Mouse (Mus musculus) liver, embryonic 13.5 days (tissue): ENCODE measurements around the gene Scnn1a. TPM values are rescaled to one million over a fixed set of nuclear protein-coding genes. Genes with fewer than 3 reads are reported as not detected.

ENCODE experiments used
- ATAC-seq: fragments of 200-750 bp; cut with Nextera tagmentation; 2 replicates; pipeline ENCODE4 v1.8.0; 2017; ENCODE audit warnings: low read depth, mild to moderate bottlenecking, moderate number of reproducible peaks, moderate library complexity
- DNase-seq: peaks from one replicate; pipeline ENCODE4 v3.0.0; 2022
- H3K27ac ChIP-seq: fragments of 300-500 bp; sonication (generic); 2 replicates; pipeline ENCODE4 v1.5.1; 2015; ENCODE audit warnings: moderate library complexity, mild to moderate bottlenecking, inconsistent platforms
- H3K27me3 ChIP-seq: fragments of 300-500 bp; sonication (generic); 2 replicates; pipeline ENCODE4 v1.6.1; 2015; ENCODE audit warnings: mild to moderate bottlenecking, inconsistent platforms
- H3K36me3 ChIP-seq: fragments of 300-500 bp; sonication (generic); 2 replicates; pipeline ENCODE4 v1.6.1; 2015; ENCODE audit warnings: mild to moderate bottlenecking, inconsistent platforms
- H3K4me1 ChIP-seq: fragments of 300-500 bp; sonication (generic); replicated peaks from 2 replicates; pipeline ENCODE4 v1.6.1; 2015; ENCODE audit warnings: inconsistent platforms
- H3K4me2 ChIP-seq: fragments of 300-500 bp; sonication (generic); 2 replicates; pipeline ENCODE4 v1.6.1; 2015; ENCODE audit warnings: inconsistent platforms, mild to moderate bottlenecking, moderate library complexity
- H3K4me3 ChIP-seq: fragments of 300-500 bp; sonication (generic); replicated peaks from 2 replicates; pipeline ENCODE4 v1.5.1; 2015; ENCODE audit warnings: mild to moderate bottlenecking, inconsistent platforms
- H3K9ac ChIP-seq: fragments of 300-500 bp; sonication (generic); 2 replicates; pipeline ENCODE4 v1.6.1; 2015; ENCODE audit warnings: mild to moderate bottlenecking, inconsistent platforms
- H3K9me3 ChIP-seq: fragments of 300-500 bp; sonication (generic); replicated peaks from 2 replicates; pipeline ENCODE4 v1.6.1; 2016; ENCODE audit warnings: inconsistent platforms
- WGBS: fragments of 180-500 bp; shearing (Covaris S2); methylation state at CpG from one replicate; pipeline ENCODE4 v1.1.7; 2015; ENCODE audit not compliant: insufficient replicate concordance; 5-methylcytosine and 5-hydroxymethylcytosine counted together
- polyA plus RNA-seq: library from polyadenylated mRNA; unstranded; fragments of >200 nt; fragmentation: Nextera tagmentation; extraction: Ambion mirVana; gene quantifications from 2 replicates; pipeline ENCODE4 v1.2.1, GENCODE M21; 2015

The Scnn1a gene
- polyA plus RNA-seq, 1 experiment from 2014 or later, result 0.31 TPM

DNA sequence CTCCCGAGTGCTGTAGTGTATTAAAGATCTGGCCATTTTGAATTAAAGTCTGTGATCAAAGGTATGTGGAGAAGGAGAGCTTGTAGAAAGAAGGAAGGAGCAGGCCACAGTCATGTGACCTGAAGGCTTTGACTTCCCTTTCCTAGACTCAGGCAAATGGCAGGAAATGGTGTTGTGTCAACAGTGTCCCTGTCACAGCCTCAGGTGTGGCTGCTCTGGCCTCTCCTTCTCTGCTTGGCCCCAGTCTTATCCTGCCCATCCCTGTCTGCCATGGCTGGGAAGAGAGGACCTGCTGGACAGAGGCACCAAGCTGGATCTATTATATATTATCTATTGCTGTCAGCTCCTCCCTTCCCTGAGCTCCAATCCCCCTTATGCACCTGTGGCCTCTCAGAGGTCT, 25.2 kb downstream of the Scnn1a start:
- no peak overlapping the region for H3K4me2 ChIP-seq
- H3K4me3 ChIP-seq, result no peak overlapping the region
- H3K9me3 ChIP-seq, result no peaks in the 10 kb centered on the region
- no peaks in the 10 kb centered on the region for H3K27me3 ChIP-seq
- H3K36me3 ChIP-seq, result no peaks in the 10 kb centered on the region
- H3K4me1 ChIP-seq, result peaks cover 48% of the 10 kb centered on the region
- H3K9ac ChIP-seq, result no peak overlapping the region
- DNase-seq, result no peak
- 32% methylated on average over 1 of the region's 1 CpGs for WGBS
- no peak for ATAC-seq
- H3K27ac ChIP-seq, result no peak overlapping the region; the same call in 1 of the 2 replicates

- Histone ChIP-seq H3K9ac (no peak overlapping the region), H3K27ac (no peak overlapping the region; the same call in 1 of the 2 replicates), H3K4me2 (no peak overlapping the region), H3K4me1 (peaks cover 52% of the 10 kb centered on the region), H3K9me3 (no peaks in the 10 kb centered on the region), H3K36me3 (no peaks in the 10 kb centered on the region), H3K4me3 (no peak overlapping the region), H3K27me3 (no peaks in the 10 kb centered on the region)
- ATAC-seq, result no peak
- 42% methylated on average over 2 of the region's 2 CpGs for WGBS
- DNase-seq, result no peak
Observed at GRCm38 (mm10) chr6:125346029-125346428, 25.6 kb downstream of the Scnn1a start.

- Histone ChIP-seq H3K9me3 (no peaks in the 10 kb centered on the region), H3K36me3 (no peaks in the 10 kb centered on the region), H3K4me3 (peak within 1 kb of the TSS; percentile 65), H3K4me2 (peak within 1 kb of the TSS; percentile 69), H3K27me3 (no peaks in the 10 kb centered on the region), H3K27ac (peak within 1 kb of the TSS; percentile 77), H3K9ac (peak within 1 kb of the TSS; percentile 77), H3K4me1 (peaks cover 62% of the 10 kb centered on the region)
- ATAC-seq (0 out of 2 replicates have a peak, but pooled peaks have one; percentile 6), DNase-seq (no peak)
- WGBS, result 8% methylated on average over 22 of the region's 22 CpGs
Observed at GRCm38 (mm10) chr6:125348721-125349574, 28.5 kb downstream of the Scnn1a start, which contains the start of gene Tnfrsf1a. TSS of gene Tnfrsf1a (plus strand) at chr6:125349362.

DNA sequence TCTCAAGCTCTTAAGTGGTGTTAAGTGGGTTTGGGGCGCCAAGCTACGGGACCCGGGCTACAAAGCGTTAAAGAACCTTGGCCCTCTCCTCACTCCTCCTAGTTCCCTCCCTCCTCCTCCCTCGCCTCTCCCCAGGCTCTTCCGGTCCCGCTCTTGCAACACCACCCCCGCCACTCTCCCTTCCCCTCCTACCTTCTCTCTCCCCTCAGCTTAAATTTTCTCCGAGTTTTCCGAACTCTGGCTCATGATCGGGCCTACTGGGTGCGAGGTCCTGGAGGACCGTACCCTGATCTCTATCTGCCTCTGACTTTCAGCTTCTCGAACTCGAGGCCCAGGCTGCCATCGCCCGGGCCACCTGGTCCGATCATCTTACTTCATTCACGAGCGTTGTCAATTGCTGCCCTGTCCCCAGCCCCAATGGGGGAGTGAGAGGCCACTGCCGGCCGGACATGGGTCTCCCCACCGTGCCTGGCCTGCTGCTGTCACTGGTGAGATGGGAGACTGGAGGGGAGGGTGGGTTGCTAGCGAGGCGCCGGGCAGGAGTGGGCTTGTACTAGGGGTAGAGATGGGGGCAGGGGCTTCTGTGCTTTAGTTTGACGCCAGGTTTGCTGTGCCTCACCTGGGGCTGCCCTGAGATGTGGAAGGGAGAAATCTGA, 29.2 kb downstream of the Scnn1a start:
- under 1% methylated on average over 27 of the region's 27 CpGs for WGBS
- H3K36me3 ChIP-seq, result no peaks in the 10 kb centered on the region

GRCm38 (mm10) chr6:125350231-125350994, 30.0 kb downstream of the Scnn1a start:
- Histone ChIP-seq H3K27ac (peak overlapping the region; percentile 77), H3K9me3 (no peaks in the 10 kb centered on the region), H3K4me1 (peaks cover 72% of the 10 kb centered on the region), H3K4me2 (peak overlapping the region; percentile 69), H3K36me3 (no peaks in the 10 kb centered on the region), H3K4me3 (peak overlapping the region; percentile 65), H3K9ac (peak overlapping the region; percentile 77), H3K27me3 (no peaks in the 10 kb centered on the region)
- WGBS, result 7% methylated on average over 20 of the region's 20 CpGs
- DNase-seq, result no peak
- no peak for ATAC-seq

More for the DNA sequence above, 29.2 kb downstream of the Scnn1a start:
- ATAC-seq (peak; percentile 72), DNase-seq (peak; percentile 23)
- peak overlapping the region; percentile 65 for H3K4me3 ChIP-seq
- no peaks in the 10 kb centered on the region for H3K9me3 ChIP-seq
- H3K4me2 ChIP-seq, result peak overlapping the region; percentile 69
- H3K9ac ChIP-seq, result peak overlapping the region; percentile 77
- peak overlapping the region; percentile 77 for H3K27ac ChIP-seq
- H3K4me1 ChIP-seq, result peaks cover 68% of the 10 kb centered on the region
- no peaks in the 10 kb centered on the region for H3K27me3 ChIP-seq

- H3K9ac ChIP-seq, result peak overlapping the region; percentile 77; the same call in 1 of the 2 replicates
- peak overlapping the region; percentile 69 for H3K4me2 ChIP-seq
- peak overlapping the region; percentile 65 for H3K4me3 ChIP-seq
- no peak for DNase-seq
- H3K4me1 ChIP-seq, result peaks cover 72% of the 10 kb centered on the region
- H3K27ac ChIP-seq, result 0 out of 2 replicates have a peak overlapping the region, but pooled peaks have one; percentile 77
- H3K36me3 ChIP-seq, result no peaks in the 10 kb centered on the region
- WGBS, result 65% methylated on average over 2 of the region's 2 CpGs
- ATAC-seq, result no peak
- no peaks in the 10 kb centered on the region for H3K9me3 ChIP-seq
- H3K27me3 ChIP-seq, result no peaks in the 10 kb centered on the region
Observed at GRCm38 (mm10) chr6:125350995-125351324, 30.5 kb downstream of the Scnn1a start.

- ATAC-seq, result no peak
- Histone ChIP-seq H3K27me3 (no peaks in the 10 kb centered on the region), H3K27ac (no peak overlapping the region; the same call in 1 of the 2 replicates), H3K36me3 (no peaks in the 10 kb centered on the region), H3K9me3 (no peaks in the 10 kb centered on the region), H3K4me1 (peaks cover 75% of the 10 kb centered on the region), H3K4me2 (peak overlapping the region; percentile 69), H3K4me3 (peak overlapping the region; percentile 65; the same call in 1 of the 2 replicates), H3K9ac (no peak overlapping the region)
- no peak for DNase-seq
- 27% methylated on average over 8 of the region's 8 CpGs for WGBS
Observed at GRCm38 (mm10) chr6:125351368-125352045, 31.0 kb downstream of the Scnn1a start.

- Histone ChIP-seq H3K9ac (no peak overlapping the region), H3K4me1 (peaks cover 75% of the 10 kb centered on the region), H3K4me2 (peak overlapping the region; percentile 69), H3K27ac (no peak overlapping the region; the same call in 1 of the 2 replicates), H3K27me3 (no peaks in the 10 kb centered on the region), H3K36me3 (peaks cover under 1% of the 10 kb centered on the region), H3K9me3 (no peaks in the 10 kb centered on the region), H3K4me3 (peak overlapping the region; percentile 65; the same call in 1 of the 2 replicates)
- whole genome bisulfite sequencing, result 34% methylated on average over 5 of the region's 5 CpGs
- DNase-seq (no peak), ATAC-seq (no peak)
Observed at GRCm38 (mm10) chr6:125352046-125352384, 31.6 kb downstream of the Scnn1a start.

- peak overlapping the region; percentile 43 for H3K4me2 ChIP-seq
- 43% methylated on average over 4 of the region's 4 CpGs for WGBS
- DNase-seq (no peak), ATAC-seq (no peak)
- no peaks in the 10 kb centered on the region for H3K9me3 ChIP-seq
- no peaks in the 10 kb centered on the region for H3K27me3 ChIP-seq
- H3K9ac ChIP-seq, result no peak overlapping the region
- peaks cover 75% of the 10 kb centered on the region for H3K4me1 ChIP-seq
- peaks cover 9% of the 10 kb centered on the region for H3K36me3 ChIP-seq
- H3K4me3 ChIP-seq, result no peak overlapping the region
- no peak overlapping the region for H3K27ac ChIP-seq
Observed at GRCm38 (mm10) chr6:125352811-125353210, 32.4 kb downstream of the Scnn1a start.

DNA sequence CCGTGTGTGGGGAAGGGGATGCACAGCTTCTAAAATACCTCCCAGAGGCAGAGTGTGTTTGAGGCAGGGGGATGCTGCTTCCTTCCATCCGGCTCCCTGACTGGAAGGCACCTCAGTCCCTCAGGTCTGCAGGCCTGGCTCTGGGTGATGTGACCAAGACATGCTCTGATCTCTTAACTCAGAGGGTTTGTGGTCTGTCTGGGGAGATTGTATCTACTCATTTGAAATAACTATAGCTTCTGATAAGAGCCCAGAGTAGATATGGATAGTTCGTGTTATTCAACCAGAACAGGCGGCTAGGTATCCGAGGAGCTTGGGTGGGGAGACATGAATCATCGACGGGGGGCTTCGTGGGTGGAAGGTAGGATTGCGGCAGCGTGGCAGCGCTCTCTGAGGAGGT, 32.8 kb downstream of the Scnn1a start:
- Histone ChIP-seq H3K4me1 (peaks cover 74% of the 10 kb centered on the region), H3K36me3 (peaks cover 13% of the 10 kb centered on the region), H3K9ac (no peak overlapping the region), H3K4me2 (peak overlapping the region; percentile 43), H3K27me3 (no peaks in the 10 kb centered on the region), H3K4me3 (no peak overlapping the region), H3K27ac (no peak overlapping the region), H3K9me3 (no peaks in the 10 kb centered on the region)
- no peak for DNase-seq
- WGBS, result 24% methylated on average over 11 of the region's 11 CpGs
- no peak for ATAC-seq
